Comparison of ENCODE assay signal across 22 mouse cellular contexts in genomic region chr1:151130036-151130435, GRCm38 (mm10). TPM values are rescaled to one million over a fixed set of nuclear protein-coding genes. Genes with fewer than 3 reads are reported as not detected.
DNase-seq lines count a peak whose midpoint lies in the region; ATAC-seq lines count a peak whose summit lies in the region.
"Had no signal": no experiment of that assay in that cellular context is flagged by ENCODE, and none has a peak within 500 bp of the region (broad histone marks: within the 10 kb centered on the region; RNA-seq: fewer than 3 reads in every experiment).

No protein-coding gene starts in this region.

- no peaks in the 10 kb centered on the region for H3K36me3 ChIP-seq in heart, embryonic 12.5 days
- H3K36me3 ChIP-seq in liver, embryonic 12.5 days: no peaks in the 10 kb centered on the region
- H3K36me3 ChIP-seq in liver, embryonic 11.5 days (ENCODE audit: control insufficient read depth, insufficient read depth, low read length): no peaks in the 10 kb centered on the region
- H3K36me3 ChIP-seq: embryonic facial prominence, embryonic 13.5 days; midbrain, embryonic 10.5 days; neural tube, embryonic 13.5 days had no signal

- H3K27ac ChIP-seq in heart, embryonic 12.5 days (ENCODE audit: poor library complexity, severe bottlenecking): peak overlapping the region; percentile 85
- peak overlapping the region; percentile 72 for H3K27ac ChIP-seq in liver, embryonic 12.5 days
- no peak overlapping the region for H3K27ac ChIP-seq in liver, embryonic 11.5 days (ENCODE audit: low read depth, low read length)
- H3K27ac ChIP-seq: embryonic facial prominence, embryonic 13.5 days; hindbrain, embryonic 14.5 days; midbrain, embryonic 10.5 days; neural tube, embryonic 13.5 days had no signal

- intact Hi-C loops in heart, postnatal 25 days (cut with DNase I): no loop called here
- intact Hi-C loops in heart, postnatal 10 days (cut with DNase I): no loop called here

- H3K4me3 ChIP-seq in heart, embryonic 12.5 days: no peak overlapping the region
- no peak overlapping the region for H3K4me3 ChIP-seq in liver, embryonic 12.5 days
- H3K4me3 ChIP-seq in liver, embryonic 11.5 days (ENCODE audit: low read depth, low read length): no peak overlapping the region
- H3K4me3 ChIP-seq: embryonic facial prominence, embryonic 13.5 days; midbrain, embryonic 10.5 days; neural tube, embryonic 13.5 days had no signal

- no peaks in the 10 kb centered on the region for H3K27me3 ChIP-seq in heart, embryonic 12.5 days (replicated peaks)
- no peaks in the 10 kb centered on the region for H3K27me3 ChIP-seq in liver, embryonic 12.5 days (replicated peaks)
- no peaks in the 10 kb centered on the region for H3K27me3 ChIP-seq in liver, embryonic 11.5 days (replicated peaks; ENCODE audit: control insufficient read depth, insufficient read depth, low read length)
- H3K27me3 ChIP-seq: embryonic facial prominence, embryonic 13.5 days; neural tube, embryonic 13.5 days had no signal

- peaks cover 28% of the 10 kb centered on the region for H3K4me1 ChIP-seq in heart, embryonic 12.5 days (replicated peaks)
- peaks cover 63% of the 10 kb centered on the region for H3K4me1 ChIP-seq in liver, embryonic 12.5 days
- peaks cover 27% of the 10 kb centered on the region for H3K4me1 ChIP-seq in liver, embryonic 11.5 days (replicated peaks; ENCODE audit: control insufficient read depth, insufficient read depth, low read length)
- H3K4me1 ChIP-seq: embryonic facial prominence, embryonic 13.5 days; midbrain, embryonic 10.5 days; neural tube, embryonic 13.5 days had no signal

- H3K4me2 ChIP-seq in heart, embryonic 12.5 days: peak overlapping the region; percentile 31; the same call in 1 of the 2 replicates
- H3K4me2 ChIP-seq in liver, embryonic 12.5 days: no peak overlapping the region
- H3K4me2 ChIP-seq in liver, embryonic 11.5 days: no peak overlapping the region
- H3K4me2 ChIP-seq: embryonic facial prominence, embryonic 13.5 days; hindbrain, embryonic 14.5 days; neural tube, embryonic 13.5 days had no signal

- no peak for ATAC-seq in heart, embryonic 12.5 days (ENCODE audit: insufficient number of reproducible peaks, low FRiP score)
- peak; percentile 33; the same call in 1 of the 2 replicates for ATAC-seq in liver, embryonic 12.5 days
- ATAC-seq in liver, embryonic 11.5 days (replicated peaks; ENCODE audit: low FRiP score): no peak
- ATAC-seq in megakaryocyte-erythroid progenitor cell, adult 5-6 weeks (replicated peaks; ENCODE audit: low FRiP score, low TSS enrichment, poor library complexity, severe bottlenecking): peak; percentile 51

- no peaks in the 10 kb centered on the region for H3K9me3 ChIP-seq in heart, embryonic 12.5 days (replicated peaks)
- no peaks in the 10 kb centered on the region for H3K9me3 ChIP-seq in liver, embryonic 12.5 days (replicated peaks)
- H3K9me3 ChIP-seq in liver, embryonic 11.5 days (ENCODE audit: control insufficient read depth, low read length): no peaks in the 10 kb centered on the region
- H3K9me3 ChIP-seq: embryonic facial prominence, embryonic 13.5 days; midbrain, embryonic 10.5 days; neural tube, embryonic 13.5 days had no signal

- 17% methylated on average over 6 of the region's 6 CpGs for WGBS in heart, embryonic 12.5 days
- 38% methylated on average over 6 of the region's 6 CpGs for WGBS in liver, embryonic 12.5 days (ENCODE audit: insufficient replicate concordance)
- WGBS in liver, embryonic 11.5 days: 37% methylated on average over 6 of the region's 6 CpGs

- DNase-seq in heart, postnatal 25 days (ENCODE audit: low spot score): no peak
- no peak for DNase-seq in liver, embryonic 11.5 days (ENCODE audit: low spot score)
- DNase-seq in heart, postnatal 10 days: peak; percentile 25 to 27
- DNase-seq in cerebellum, postnatal 25 days: no peak
- DNase-seq in thymus, postnatal 0 days (ENCODE audit: low spot score): no peak
- DNase-seq: adrenal gland, adult 8-10 months; B cell, adult 2 months; cerebellum, adult 11-12 months; gastrocnemius, postnatal 36 days; layer of hippocampus, postnatal 36 days; left cerebral cortex, postnatal 4 days; right cerebral cortex, postnatal 25 days had no signal

- H3K9ac ChIP-seq in heart, embryonic 12.5 days: no peak overlapping the region
- 0 out of 2 replicates have a peak overlapping the region, but pooled peaks have one; percentile 7 for H3K9ac ChIP-seq in liver, embryonic 12.5 days
- H3K9ac ChIP-seq in liver, embryonic 11.5 days (ENCODE audit: low read depth, low read length): no peak overlapping the region
- H3K9ac ChIP-seq: embryonic facial prominence, embryonic 13.5 days; hindbrain, embryonic 14.5 days; neural tube, embryonic 13.5 days had no signal

RNA-seq across cellular contexts. Expression of gene Gm47985, which starts 52.3 kb away (rescaled TPM):
- 2.9 and 3.1 TPM in 2 replicates for polyA plus RNA-seq in heart, embryonic 12.5 days (2016; fragmentation: Nextera tagmentation; extraction: Ambion mirVana)
- 1 to 10 TPM in 1 of 2 experiments, under 1 TPM in 1; 0.26 to 1.1 TPM for total RNA-seq in heart, postnatal 25 days (2021)
- 3.7 and 4.1 TPM in 2 replicates for polyA plus RNA-seq in liver, embryonic 12.5 days (2016; fragmentation: Nextera tagmentation; extraction: Ambion mirVana)
- polyA plus RNA-seq in liver, embryonic 11.5 days (2014; fragmentation: Nextera tagmentation; extraction: Ambion mirVana): 1.7 and 1.9 TPM in 2 replicates
- under 1 TPM; 0.25 to 0.38 TPM for total RNA-seq in heart, postnatal 10 days (2021)
- 0.69 TPM in 1 of 2 replicates, not detected in the other for total RNA-seq in megakaryocyte-erythroid progenitor cell, adult 5-6 weeks (2014; fragmentation: Nextera tagmentation)
- total RNA-seq in megakaryocyte-erythroid progenitor cell, adult 5-6 weeks (2017): 0.19 TPM in 1 of 2 replicates, not detected in the other
- not detected in 2 replicates for polyA plus RNA-seq in thymus, postnatal 0 days (2015; fragmentation: Nextera tagmentation; extraction: Ambion mirVana)
- total RNA-seq: adrenal gland, adult 8-10 months; gastrocnemius, postnatal 36 days; layer of hippocampus, postnatal 36 days; left cerebral cortex, postnatal 4 days; monocyte, adult 5-6 weeks had no signal
- polyA plus RNA-seq: brain, embryonic 14.5 days; embryonic facial prominence, embryonic 13.5 days; frontal cortex, adult 2 months had no signal

Comparison
In these comparisons a context has a peak if more than half of its experiments do, and no peak if none do; other contexts are left out.
1. ATAC-seq: peak in liver, embryonic 12.5 days (single experiment) and megakaryocyte-erythroid progenitor cell, adult 5-6 weeks (single experiment); none in heart, embryonic 12.5 days (single experiment) and liver, embryonic 11.5 days (single experiment).
2. DNase-seq: peak in heart, postnatal 10 days (2 of 2); none in heart, postnatal 25 days (single experiment), liver, embryonic 11.5 days (single experiment), cerebellum, postnatal 25 days (0 of 2) and thymus, postnatal 0 days (single experiment).